Mouse (Mus musculus): ENCODE results near the gene Aldh3b1.
A peak's percentile ranks its signal among the peaks of the same experiment; 100 is the strongest.

Aldh3b1 gene

GRCm38 (mm10) chr19:3942986-3943735 is 13.6 kb upstream of the Aldh3b1 start:
- DNase-seq: no peak

DNA sequence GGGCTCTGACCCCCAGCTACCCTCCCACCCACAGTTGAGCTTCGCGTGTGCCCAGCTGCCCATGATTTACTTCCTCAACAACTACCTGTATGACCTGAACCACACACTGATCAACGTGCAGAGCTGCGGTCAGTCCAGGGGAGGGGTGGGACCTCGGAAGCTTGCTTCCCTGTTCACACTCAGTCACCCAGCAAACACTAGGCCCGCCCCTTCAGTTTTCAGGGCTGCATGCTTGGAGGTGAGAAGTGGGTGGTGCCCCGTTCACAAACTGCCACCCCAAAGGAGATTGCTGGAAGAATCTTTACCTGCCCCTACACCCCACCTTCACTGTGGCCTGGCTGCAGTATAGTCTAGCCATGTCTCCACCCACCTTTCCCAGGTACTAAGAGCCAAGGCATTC is 12.7 kb upstream of the Aldh3b1 start:
- DNase-seq: no peak

DNA sequence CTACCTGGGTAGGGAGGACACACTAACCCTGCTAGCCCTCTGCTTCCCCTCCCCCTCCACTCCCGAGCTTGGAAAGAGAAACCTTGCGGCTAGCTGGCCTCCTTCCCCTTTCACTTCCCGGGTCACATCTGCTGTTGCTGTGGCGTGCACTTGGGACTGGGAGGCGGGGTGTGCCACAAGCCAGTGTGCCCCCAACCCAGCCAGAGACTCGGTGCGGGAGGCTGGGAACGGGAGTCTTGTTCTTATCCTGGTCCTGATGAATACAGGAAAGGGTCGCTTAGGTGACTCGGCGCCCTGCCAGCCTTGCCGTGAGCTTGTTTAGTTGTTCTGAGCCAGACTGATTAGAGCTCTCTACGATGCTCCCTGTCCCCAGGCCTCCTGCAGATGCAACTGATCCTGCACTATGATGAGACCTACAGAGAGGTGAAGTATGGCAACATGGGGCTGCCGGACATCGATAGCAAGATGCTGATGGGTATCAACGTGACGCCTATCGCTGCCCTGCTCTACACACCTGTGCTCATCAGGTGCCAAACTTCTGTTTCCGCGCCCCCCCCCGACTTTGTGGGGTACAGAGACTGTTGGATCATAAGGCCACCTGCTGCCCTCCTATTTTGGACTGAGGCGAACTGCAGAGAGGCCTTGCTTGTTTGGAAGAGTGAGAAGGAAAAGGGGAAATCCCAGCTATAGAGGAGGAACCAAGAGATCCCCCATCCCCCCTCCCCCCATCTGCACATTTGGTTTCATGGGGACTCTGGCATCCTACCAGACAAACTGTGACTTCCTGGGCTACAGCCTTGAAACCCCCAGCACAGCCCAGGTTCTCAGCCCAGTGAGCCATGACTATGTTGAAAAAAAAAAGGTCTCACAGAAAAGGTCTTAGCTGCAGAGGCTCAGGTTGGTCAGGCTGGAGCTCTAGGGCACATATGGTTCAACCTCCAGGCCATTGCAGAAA is 6.6 kb upstream of the Aldh3b1 start:
- DNase-seq: peak; percentile 35

GRCm38 (mm10) chr19:3935032-3935895 is 5.7 kb upstream of the Aldh3b1 start, which contains the start of gene Unc93b1:
Gene Unc93b1 (plus strand): TSS chr19:3935186.
- no peak for DNase-seq

- no peak for DNase-seq
Observed at GRCm38 (mm10) chr19:3931716-3932115, 2.1 kb upstream of the Aldh3b1 start.

DNA sequence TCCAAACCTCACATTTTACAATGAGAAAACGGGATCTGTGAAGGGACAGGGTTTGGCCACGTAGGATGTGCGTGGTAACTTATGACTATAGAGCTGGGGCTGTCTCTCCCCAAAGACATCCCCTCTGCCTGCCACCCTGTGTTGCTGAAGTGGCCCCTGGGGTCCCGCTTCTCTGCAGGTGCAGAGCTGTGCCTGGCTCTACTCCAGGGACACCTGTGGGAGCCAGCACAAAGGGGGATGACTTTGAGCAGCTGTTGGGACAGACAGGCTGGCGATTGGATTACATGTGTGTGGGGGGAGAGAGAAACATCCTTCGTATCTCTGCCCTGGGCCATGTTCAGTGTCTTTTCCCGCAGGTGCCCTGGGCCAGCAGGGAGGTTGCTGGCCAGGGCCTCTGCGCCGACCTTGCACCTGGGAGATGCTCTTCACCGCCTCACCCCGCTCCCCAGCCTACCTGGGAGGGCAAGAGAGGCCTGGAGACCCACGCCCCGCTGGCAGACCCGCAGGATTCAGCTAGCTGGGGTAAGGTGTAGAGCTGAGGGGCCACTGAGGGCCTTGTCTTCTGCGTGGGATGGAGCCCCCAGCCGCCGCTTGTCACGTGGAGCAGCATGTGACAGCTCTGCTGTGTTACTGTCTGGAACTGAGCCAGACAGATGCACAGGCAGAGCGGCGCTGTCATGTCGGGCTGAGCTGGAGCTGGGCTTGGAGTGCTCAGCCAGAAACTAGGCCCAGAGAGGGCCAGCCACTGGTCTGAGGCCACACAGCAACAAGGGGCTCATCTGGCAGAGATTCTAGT is 852 bp upstream of the Aldh3b1 start:
- no peak for DNase-seq

DNA sequence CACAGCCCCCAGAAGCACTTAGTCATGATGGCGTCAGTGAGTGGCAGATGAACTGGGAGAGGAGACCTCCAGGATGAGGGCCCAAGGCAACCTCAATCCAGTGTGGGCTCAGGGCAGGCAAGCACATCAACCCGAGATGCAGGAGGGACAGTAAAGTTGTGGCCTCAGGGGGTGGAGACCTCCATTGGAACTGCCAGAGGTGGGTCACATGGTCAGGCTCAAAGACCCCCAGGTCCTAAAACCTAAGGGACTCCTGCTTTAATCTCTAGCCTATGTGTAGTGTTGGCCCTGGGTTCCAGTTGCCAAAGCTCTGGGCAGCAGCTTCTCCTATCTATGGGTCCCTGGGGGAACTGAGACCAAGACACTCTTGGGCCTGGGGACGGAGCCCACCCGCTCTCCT is 829 bp downstream of the Aldh3b1 start:
- DNase-seq: no peak

GRCm38 (mm10) chr19:3927989-3928388 is 1.6 kb downstream of the Aldh3b1 start:
- no peak for DNase-seq

DNA sequence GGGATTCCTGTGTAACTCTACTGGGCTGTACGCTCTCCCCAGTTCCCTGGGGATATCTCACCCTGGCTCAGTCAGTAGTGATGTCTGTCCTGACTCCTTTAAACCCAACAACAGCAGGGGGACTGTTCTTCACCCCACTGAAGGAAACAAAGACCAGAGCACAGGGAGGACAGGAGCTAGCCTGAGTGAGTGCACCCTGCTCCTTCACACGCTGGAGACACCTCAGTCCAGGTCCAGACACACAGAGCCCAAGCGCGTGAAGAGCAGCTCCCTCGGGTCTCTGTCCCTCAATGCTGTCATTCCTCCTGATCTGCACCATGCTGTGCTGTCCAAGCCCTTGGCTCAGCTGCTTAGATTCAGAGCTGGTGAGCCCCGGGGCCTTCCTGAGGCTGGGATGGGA is 2.9 kb downstream of the Aldh3b1 start:
- no peak for DNase-seq

DNA sequence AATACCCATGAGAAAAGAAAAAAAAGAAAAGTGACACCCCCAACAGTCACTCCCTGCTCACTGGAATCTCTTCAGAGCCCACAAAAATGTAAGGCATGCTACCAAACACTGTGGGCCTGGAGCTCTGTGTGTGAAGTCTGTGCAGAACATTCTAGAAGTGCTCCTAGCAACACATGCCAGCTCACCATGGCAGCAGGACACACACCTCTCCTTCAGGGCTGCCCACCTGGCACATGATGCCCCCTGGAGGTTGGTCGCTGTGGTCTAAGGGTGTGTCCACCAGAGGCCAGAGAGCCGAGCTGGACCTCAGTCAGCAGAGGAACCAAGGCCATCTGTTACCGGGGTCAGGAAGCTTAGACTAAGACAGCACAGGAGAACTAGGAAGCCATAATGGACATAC is 3.3 kb downstream of the Aldh3b1 start:
- no peak for DNase-seq

- DNase-seq: no peak
Observed at GRCm38 (mm10) chr19:3925859-3926258, 3.7 kb downstream of the Aldh3b1 start.

- DNase-seq: no peak
Observed at GRCm38 (mm10) chr19:3924868-3925267, 4.7 kb downstream of the Aldh3b1 start.

DNA sequence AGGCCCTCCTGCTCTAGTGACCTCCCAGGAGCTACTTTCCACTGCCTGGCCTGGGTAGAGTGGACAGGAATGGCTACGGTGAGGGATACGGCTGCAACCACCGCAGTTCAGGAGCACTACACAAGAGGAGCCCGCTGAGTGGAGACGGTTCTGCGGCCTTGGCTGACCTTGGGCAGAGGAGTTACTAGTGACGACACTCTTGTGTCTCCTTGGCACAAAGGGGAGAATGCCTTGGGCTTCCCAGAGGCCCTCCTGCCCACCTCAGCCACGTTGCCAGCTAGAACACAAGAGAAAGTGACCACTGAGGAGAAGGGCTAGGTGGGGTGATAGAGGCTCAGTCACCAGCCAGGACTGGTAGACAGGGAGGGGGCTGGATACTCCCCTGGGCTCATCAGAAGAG is 5.4 kb downstream of the Aldh3b1 start:
- DNase-seq: no peak

DNA sequence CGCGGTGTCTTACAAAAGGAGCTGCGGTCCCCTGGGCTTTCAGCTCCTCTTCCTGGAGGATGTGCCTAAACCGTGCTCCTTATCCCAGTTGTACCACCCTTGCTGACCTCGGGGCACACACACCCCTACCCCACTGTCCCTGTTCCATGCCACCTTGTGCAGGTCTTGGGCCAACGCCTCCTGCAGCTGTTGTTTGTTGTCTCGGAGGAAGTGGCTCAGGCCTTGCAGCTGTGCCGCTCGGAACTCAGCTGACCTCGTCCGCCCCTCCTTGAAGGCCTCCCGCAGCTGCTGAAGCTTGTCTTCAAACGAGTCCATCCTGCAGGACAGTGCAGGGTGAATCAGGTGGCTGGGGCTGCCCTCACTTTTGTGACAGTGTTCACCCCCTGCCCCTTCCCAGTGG is 6.0 kb downstream of the Aldh3b1 start:
- DNase-seq: no peak

GRCm38 (mm10) chr19:3922661-3923371 is 6.8 kb downstream of the Aldh3b1 start:
- DNase-seq: no peak

DNA sequence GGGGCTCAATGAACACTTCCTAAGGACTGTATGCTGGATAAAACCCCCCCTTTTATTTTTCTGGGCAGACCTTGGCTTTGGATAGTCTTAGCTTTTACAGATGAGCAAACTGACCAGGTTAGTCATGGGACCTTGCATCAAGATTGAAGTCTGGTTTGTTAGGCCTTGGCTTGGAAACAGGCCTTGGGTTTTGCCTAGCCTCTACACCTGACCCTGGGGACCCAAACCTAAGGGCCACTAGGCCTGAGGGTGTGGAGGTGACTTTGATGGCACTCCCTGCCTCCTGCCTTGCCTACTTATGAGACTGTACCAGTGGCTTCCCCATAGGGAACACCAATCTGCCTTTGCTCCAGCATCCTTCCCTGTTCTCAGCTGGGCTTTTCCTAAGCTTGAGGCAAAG is 9.7 kb downstream of the Aldh3b1 start:
- no peak for DNase-seq

- DNase-seq: no peak
Observed at GRCm38 (mm10) chr19:3916727-3917126, 12.9 kb downstream of the Aldh3b1 start.

DNA sequence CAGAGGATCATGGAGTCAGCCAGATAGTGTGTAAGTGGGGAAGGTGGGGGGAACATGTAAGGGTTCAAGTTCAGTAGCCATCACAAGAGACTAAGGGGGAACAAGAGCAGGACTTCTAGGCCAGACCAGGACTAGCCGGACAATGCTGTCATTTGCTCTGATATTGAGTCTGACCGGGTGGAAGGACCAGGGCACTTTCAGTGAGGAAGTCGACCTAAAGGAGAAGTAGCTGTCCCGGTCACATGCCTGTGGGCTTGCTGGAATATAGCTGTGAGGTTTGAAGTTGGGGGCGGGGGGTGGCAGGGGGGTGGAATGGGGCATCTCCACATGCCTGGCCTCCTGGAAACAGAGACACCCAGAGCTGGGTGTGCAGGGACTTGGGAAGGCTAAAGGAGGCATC is 15.1 kb downstream of the Aldh3b1 start:
- no peak for DNase-seq

DNA sequence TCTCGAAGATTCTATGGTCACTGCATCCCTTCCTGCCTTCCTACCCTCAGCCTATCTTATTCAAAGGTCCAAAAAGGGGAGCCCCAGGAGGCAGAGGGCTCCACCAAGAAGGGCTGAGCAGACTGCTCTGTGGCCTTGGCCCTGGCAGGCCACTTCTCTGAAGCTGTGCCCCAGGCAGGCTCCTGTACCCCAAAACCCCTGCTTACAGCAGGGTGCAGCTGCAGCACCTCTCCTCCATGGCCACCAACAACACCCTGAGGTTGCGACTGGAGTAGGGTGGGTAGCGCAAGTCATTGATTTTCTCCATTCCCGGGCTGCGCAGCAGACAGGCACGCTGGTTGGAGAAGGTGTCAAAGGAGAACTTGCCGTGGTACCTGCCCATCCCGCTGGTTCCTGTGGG is 15.9 kb downstream of the Aldh3b1 start:
- no peak for DNase-seq

GRCm38 (mm10) chr19:3912337-3913204 is 17.0 kb downstream of the Aldh3b1 start, which contains the start of gene Ndufs8:
Gene Ndufs8 (minus strand): TSS chr19:3912774.
- peak; percentile 77 for DNase-seq

Measured in right cerebral cortex, postnatal 4 days (tissue).